In the genomic region with DNA sequence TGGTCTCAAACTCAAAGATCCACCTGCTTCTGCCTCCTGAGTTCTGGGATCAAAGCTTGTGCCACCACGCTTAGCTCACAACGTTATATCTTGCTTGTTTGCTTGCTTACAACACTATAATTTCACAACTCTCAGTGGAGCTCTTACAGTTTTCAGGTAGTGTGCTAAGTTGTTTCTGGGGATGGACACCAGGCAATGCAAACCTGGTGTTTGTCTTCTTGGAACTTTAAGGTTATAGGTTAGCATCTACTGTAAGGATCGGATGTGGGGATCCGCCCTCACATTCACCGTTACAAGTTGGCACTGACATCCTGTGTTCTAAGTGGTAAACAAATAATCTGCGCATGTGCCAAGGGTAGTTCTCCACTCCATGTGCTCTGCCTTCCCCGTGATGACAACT, we compare ENCODE assay signal across 32 mouse cellular contexts.
"Had no signal": no experiment of that assay in that cellular context is flagged by ENCODE, and none has a peak within 500 bp of the region (broad histone marks: within the 10 kb centered on the region; RNA-seq: fewer than 3 reads in every experiment).

No protein-coding gene starts in this region.

- H3K4me3 ChIP-seq: limb, embryonic 10.5 days; limb, embryonic 12.5 days; limb, embryonic 13.5 days; limb, embryonic 15.5 days; liver, embryonic 12.5 days; liver, embryonic 13.5 days; liver, embryonic 15.5 days; lung, embryonic 15.5 days; megakaryocyte, embryonic 14.5 days; midbrain, embryonic 10.5 days; midbrain, embryonic 12.5 days; midbrain, embryonic 13.5 days; midbrain, embryonic 15.5 days; myocyte; neural tube, embryonic 12.5 days had no signal

- ATAC-seq: liver, embryonic 12.5 days; liver, postnatal 0 days; lung, postnatal 0 days; midbrain, embryonic 13.5 days; midbrain, embryonic 15.5 days; midbrain, embryonic 16.5 days had no signal

- H3K4me2 ChIP-seq: limb, embryonic 12.5 days; limb, embryonic 13.5 days; limb, embryonic 15.5 days; liver, embryonic 11.5 days; liver, embryonic 12.5 days; liver, embryonic 13.5 days; liver, embryonic 15.5 days; lung, embryonic 14.5 days; lung, embryonic 15.5 days; midbrain, embryonic 11.5 days; midbrain, embryonic 12.5 days; midbrain, embryonic 13.5 days; midbrain, embryonic 15.5 days; neural tube, embryonic 12.5 days had no signal

- H3K9me3 ChIP-seq: limb, embryonic 10.5 days; limb, embryonic 12.5 days; limb, embryonic 13.5 days; limb, embryonic 15.5 days; liver, embryonic 12.5 days; liver, embryonic 13.5 days; liver, embryonic 15.5 days; lung, embryonic 15.5 days; midbrain, embryonic 10.5 days; midbrain, embryonic 12.5 days; midbrain, embryonic 13.5 days; midbrain, embryonic 15.5 days; neural tube, embryonic 12.5 days had no signal

- H3K27ac ChIP-seq: limb, embryonic 10.5 days; limb, embryonic 12.5 days; limb, embryonic 13.5 days; limb, embryonic 15.5 days; liver, embryonic 12.5 days; liver, embryonic 13.5 days; liver, embryonic 14.5 days; liver, embryonic 15.5 days; lung, embryonic 15.5 days; macrophage; midbrain, embryonic 10.5 days; midbrain, embryonic 12.5 days; midbrain, embryonic 13.5 days; midbrain, embryonic 15.5 days; neural tube, embryonic 12.5 days had no signal

- H3K9ac ChIP-seq: limb, embryonic 12.5 days; limb, embryonic 13.5 days; limb, embryonic 15.5 days; liver, embryonic 12.5 days; liver, embryonic 13.5 days; liver, embryonic 14.5 days; liver, embryonic 15.5 days; liver, postnatal 0 days; lung, embryonic 14.5 days; lung, embryonic 15.5 days; midbrain, embryonic 12.5 days; midbrain, embryonic 13.5 days; midbrain, embryonic 15.5 days; neural tube, embryonic 12.5 days had no signal

- DNase-seq: left cerebral cortex, postnatal 4 days; liver; liver, embryonic 13.5 days; liver, postnatal 0 days; lung, adult 18-20 months; lung, adult 2 months; lung, embryonic 14.5 days; lung, postnatal 10 days; lung, postnatal 14 days; lung, postnatal 36 days; lung, postnatal 4 days; midbrain, embryonic 14.5 days had no signal

- H3K36me3 ChIP-seq: limb, embryonic 10.5 days; limb, embryonic 12.5 days; limb, embryonic 13.5 days; limb, embryonic 15.5 days; liver, embryonic 12.5 days; liver, embryonic 13.5 days; liver, embryonic 15.5 days; lung, embryonic 15.5 days; midbrain, embryonic 10.5 days; midbrain, embryonic 12.5 days; midbrain, embryonic 13.5 days; midbrain, embryonic 15.5 days; neural tube, embryonic 12.5 days had no signal

- H3K27me3 ChIP-seq: limb, embryonic 12.5 days; limb, embryonic 13.5 days; limb, embryonic 15.5 days; liver, embryonic 15.5 days; lung, embryonic 15.5 days; midbrain, embryonic 12.5 days; midbrain, embryonic 13.5 days; midbrain, embryonic 15.5 days; neural tube, embryonic 12.5 days had no signal

- H3K4me1 ChIP-seq: limb, embryonic 10.5 days; limb, embryonic 12.5 days; limb, embryonic 13.5 days; limb, embryonic 15.5 days; liver, embryonic 12.5 days; liver, embryonic 13.5 days; liver, embryonic 15.5 days; neural tube, embryonic 12.5 days had no signal
